Mouse (Mus musculus) retina, adult 2 months (tissue): Measurements from ENCODE around the gene Efna1.

Source experiments
- DNase-seq: peaks from one replicate; pipeline ENCODE4 v3.0.0-alpha.2; 2012; ENCODE audit warnings: low read depth, low spot score

Gene Efna1

DNA sequence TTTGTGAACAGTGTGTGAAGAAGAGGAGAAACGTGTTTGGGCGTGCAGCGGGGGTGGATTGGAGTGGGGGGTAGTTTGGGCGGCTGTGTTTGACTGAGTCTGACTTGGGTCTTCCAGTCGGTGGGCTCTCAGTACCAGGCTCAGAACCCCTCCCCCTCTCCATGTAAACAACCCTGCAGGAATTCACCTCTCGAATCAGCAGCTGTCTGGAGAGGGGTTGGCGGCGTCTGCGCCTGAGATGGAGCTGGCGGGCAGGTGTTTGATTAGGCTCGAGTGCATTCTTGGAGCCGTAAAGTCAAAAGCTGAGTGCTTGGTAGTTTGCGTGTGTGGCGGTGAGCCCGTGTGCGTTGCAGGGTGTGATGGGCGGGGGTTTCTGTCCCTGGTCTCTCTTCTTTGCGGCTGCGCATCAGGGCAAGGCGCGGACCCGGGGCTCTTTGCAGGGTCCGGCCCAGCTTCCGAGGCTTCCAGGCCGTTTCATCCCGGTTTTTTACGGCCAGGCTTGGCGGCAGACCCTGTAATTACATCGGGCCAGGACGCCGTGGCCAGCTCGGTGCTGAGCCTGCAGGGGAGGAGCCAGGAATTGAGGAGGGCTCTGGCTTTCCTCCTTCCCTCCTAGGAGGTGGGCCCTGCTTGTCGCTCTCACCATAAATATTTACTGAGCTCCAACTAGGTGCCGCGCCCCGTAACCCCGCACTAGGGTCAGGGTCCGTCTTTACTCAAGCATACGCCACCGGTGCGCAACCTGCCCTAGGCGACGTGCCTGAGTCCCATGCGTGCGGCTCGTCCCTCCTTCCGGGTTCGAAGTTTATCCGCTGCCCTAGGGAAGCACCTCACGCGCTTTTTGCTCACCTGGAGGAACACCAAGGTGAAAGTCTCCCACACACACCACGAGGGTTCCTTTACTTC lies at the start of gene Efna1:
Efna1 (minus strand) TSS at position 537 of the 906 bp plus-strand sequence.
- no peak for DNase-seq

DNA sequence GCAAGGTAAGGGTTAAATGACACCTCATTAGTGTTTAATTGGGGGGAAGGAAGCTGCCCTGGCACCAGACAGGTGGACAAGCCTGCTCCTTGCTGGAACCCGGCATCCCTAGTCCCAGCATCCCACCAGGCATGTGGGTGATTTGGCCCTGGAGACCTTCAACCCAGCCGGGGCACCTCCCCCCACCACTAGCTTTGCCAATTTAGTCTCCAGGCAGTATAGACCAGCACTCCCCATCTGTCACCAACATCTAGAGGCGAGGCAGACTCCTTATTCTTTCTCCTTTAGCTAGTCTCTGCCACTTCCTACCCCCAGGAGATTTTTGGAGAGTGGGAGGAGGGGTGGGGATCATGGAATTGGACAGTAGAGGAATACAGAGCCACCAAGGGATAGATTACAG lies 49.4 kb upstream of the Efna1 start:
- DNase-seq, result no peak

DNA sequence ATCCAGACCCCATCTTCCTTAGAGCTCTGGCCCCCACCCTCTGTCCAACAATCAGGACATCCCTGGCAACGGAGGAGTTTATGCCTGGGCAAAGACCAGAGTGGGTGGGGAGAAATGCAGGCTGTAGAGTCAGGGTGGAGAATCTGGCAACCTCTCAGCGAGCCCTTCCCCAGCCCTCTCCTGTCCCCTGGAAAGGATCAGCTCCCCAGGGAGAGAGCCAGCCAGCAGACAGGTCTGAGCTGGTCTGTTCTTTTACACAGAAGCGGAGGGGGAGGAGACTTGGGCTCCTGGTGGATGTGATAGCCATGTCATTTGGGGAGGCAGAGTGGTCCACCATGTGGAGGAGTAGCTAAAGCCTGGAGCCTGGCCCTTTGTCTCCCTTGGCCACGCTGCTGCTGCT lies 47.7 kb upstream of the Efna1 start:
- no peak for DNase-seq

DNA sequence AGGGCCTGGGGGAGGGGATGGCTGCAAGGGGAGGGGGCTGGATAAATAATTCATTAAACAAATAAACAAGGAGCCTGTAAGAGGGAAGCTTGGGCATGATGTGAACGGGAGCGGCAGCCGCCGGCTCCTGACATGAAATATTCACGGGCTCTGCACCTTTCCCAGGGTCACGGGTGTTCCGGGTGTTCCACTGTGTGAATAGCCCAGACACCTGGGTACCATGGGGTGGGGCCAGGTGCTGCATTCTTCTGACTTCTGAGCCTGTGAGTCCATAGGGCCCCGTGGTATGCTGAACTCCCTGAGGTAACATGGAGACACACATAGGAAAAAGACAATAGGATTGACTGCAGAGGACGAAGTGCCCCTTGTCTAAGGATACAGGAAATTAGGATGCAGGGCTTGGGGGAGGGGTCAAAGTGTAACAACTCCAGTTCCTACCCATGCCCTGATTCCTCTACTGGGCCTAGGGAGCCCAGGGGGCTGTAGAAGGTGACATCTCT lies 46.5 kb upstream of the Efna1 start:
- no peak for DNase-seq

DNA sequence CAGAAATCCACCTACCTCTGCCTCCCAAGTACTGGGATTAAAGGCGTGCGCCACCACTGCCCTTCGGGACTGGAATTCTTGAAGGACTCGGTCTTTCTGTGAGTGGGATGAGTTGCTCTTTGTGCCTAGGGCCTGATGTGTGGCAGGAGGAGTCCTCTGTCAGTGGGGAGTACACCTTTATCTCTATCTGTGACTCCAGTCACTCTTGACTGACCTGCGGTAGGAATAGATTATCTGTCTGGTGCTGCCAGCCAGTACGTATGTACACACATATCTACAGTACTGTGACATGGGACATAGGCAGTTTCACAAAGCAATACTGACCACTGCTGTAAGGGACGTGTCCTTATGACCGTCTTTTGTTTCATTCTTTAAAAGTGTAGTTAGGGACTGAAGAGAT lies 44.9 kb upstream of the Efna1 start:
- DNase-seq, result no peak

DNA sequence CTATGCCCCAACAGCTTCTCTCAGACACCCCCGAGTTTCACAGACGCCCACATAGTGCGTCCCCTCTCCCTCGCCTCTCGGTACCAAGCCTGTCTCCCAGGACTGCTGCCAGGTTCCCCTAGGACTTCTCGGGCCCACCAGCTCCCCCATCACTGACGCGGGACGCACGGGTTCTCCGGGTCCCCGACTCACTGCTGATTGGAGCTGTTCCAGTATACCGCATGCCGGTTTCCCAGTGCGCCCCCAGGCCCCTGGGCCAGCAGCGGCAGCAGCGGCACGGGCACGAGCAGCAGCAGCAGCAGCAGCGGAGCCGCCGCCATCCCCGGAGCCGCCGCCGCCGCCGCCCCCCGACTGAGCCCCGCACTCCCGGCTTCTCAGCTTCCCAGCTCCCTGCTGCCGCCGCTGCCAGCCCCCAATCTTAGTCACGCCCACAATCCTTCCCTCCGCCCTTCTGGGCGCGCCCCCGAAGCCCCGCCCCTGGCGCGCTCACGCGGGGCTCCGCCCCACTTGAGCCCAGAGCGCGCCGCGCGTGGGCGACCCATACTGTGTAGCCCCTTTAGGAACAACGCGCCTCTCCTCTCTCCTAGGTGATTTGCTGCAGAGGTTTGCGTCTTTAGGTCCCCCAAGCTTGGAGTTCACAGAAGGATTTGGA lies 41.7 kb upstream of the Efna1 start, which contains the start of gene Efna3:
Efna3 (minus strand) TSS at position 452 of the 652 bp plus-strand sequence.
- peak; percentile 32 for DNase-seq

DNA sequence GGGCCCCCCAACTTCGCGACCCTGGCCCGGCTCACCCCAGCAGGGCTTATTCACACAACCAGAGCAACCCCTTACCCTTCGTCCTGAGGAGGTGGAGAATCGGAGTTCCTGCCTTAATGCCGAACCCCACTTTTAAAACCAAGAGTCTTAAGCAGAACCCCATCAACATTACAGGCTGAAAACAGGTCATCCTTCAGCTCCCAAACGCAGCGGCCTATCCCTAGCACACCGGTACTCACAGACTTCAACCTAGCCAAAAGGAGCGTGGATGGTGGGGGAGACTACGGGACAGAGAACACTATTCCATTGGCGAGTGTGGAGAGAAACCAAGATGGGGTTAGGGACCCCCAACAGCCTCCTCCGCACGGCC lies 41.2 kb upstream of the Efna1 start:
- no peak for DNase-seq

DNA sequence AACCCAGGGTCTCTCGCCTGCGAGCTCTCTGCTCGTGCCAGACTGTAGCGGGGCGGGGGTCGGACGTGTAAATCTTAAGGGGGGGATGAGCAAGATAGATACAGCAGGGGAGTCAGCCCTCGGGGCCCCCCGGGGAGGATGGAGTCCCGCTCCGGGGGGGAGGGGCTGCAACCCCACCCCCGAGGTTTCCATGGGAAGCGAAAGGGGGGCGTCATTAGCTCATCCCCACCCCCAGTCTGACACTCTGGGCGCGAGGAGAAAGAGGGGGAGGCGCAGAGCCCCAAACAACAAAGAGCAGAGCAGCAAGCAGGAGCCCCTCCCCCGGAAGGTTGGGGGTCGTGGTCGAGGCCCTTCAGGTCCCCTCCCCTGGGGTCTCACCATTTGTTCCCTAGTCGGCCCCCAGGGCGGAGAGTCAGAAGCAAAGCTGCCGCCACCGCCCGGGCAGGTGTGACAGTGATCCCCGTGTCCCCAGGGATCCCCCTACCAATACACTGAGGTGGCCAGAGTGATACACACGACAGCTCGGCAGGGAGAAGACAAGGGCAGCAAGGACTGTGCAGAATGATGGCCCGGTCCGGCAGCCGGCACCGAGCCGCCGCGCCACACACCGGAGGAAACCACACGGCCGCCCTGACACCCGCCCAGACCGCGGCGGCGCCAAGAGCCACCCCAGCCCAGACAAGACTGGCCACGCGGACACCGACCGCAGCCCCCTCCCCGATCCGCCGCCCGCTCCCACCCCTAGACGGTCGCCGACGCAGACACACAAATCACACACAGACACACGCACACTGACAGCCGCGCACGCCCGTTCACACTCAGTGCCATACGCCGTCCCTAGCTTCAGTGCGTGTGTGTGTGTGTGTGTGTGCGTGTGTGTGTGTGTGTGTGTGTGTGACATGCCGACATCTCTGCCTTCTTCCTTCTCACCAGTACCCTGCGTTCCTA lies 40.5 kb upstream of the Efna1 start:
- no peak for DNase-seq

DNA sequence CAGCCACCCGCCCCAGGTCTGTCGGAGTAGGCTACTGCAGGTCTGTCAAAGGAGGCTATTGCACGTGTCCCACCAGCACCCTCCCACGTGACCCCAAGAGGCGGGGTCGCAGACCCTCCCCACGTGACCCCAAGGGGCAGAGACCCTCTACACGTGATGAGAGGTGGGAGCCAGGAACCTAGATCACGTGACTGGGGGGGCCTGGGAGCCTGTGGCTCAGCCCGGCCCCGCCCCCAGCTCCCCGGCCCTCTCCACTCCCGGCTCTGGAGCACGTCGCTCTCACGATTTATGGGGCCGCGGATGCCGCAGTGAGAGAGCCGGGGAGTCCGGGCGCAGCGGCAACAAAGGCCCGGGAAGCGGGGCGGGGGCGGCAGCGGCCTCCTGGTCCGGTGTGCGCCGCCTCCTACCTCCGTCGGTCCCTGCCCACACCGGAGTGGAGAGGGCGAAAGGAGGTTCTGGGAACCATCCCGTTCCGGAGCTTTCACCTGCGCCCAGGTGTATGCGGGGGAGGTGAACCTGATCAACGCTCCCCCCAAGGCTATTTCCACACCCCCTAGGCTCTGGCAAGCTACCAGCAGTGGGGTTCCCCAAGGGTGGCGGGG lies 39.7 kb upstream of the Efna1 start:
- DNase-seq, result no peak

DNA sequence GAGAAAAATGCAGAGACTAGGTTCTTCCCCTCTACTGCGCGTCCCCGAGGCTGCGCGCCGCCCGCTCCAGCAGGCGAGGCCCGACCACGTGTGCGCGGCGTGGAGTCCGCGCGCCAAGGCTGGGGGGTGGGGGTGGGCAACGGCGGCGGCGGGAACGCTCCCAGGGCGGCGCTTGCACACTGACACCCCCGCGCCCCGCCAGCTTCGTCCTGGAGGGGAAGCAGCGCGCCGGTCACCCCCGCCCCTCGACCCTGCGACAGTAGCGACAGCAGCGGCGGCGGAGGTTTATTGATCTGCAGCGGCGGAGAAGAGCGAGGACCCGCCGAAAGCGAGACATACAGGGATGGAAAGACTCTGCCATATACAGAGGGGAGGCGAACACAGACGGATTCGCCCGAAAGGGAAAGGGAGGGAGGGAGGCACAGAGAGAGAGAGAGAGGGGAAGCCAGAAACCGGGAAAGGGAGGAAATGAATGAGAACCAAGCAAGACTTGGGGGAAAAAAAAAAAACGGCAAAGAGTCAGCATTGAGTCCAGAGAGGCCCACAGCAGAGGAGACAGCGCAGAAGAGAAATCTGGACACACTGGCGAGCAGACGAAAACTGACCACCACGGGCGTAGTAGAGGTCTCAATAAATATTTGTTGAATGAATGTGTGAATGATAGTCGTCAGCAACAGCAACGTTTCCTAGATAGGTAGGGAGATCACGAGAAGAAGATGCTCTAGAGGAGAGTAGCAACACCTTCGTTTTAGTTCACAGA lies 38.8 kb upstream of the Efna1 start:
- DNase-seq, result no peak

DNA sequence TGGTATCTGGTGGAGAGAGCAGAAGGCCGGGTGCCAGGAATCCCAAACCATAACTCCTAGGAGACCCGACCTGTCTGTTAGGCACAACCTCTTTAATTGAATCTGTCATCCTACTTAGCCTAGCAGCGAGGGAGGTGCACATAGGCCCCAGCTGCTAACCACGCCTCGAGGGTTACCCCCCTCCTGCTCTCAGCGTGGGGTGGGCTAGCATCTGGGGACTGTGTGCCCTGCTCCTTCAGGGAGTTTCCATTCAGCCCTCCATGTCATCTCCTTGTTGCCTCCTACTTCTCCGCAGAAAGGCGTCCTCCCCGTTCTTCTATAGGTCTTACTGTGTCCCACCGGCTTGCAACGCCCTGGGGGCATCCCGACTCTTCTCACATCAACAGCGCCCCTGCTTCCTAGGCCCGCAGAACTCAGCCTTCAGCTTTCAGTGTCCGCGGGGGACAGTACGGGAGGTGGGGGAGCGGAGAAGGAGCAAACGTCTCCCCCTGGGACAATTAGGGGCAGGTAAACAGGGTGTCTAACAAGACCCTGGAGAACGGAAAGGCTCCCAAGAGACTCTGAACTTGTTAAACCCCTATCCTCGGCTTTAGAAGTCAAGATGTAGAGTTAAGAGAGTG lies 38.1 kb upstream of the Efna1 start:
- no peak for DNase-seq

DNA sequence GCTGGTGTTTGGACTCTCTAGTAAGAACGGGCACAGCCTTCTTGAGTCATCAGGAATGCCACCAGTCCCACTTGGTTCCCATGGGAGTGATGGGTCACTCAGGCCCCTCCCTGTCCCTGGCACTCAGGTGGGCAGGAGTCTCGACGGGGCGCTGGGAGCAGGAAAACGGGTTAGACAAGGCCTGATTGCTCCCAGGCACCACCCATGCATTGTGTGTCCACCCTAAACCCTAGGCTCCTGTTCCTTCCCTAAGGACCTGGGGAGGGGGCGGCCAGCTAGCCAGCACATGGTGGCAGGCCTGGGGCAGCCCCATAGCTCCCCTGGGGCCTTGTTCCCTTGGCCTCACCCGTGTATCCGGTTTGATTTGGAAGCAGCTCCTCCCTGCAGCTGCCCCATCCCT lies 37.4 kb upstream of the Efna1 start:
- DNase-seq, result no peak

DNA sequence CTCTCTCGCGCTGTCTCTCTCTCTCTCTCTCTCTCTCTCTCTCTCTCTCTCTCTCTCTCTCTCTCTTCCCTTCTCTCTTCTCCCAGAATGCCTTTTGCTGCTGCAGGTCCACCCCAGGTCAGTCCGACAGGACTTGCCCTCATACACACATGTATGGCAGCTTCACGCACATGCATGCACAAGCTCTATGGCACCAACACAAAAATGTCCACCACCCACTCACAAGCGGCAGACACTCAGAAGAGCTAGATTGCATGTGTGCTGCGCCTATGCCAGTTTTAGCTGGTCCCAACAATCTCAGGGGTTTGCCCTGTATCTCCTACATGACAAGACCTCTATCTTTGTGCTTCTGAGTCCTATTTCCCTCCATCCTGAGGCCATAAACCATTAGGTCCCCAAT lies 36.3 kb upstream of the Efna1 start:
- no peak for DNase-seq

DNA sequence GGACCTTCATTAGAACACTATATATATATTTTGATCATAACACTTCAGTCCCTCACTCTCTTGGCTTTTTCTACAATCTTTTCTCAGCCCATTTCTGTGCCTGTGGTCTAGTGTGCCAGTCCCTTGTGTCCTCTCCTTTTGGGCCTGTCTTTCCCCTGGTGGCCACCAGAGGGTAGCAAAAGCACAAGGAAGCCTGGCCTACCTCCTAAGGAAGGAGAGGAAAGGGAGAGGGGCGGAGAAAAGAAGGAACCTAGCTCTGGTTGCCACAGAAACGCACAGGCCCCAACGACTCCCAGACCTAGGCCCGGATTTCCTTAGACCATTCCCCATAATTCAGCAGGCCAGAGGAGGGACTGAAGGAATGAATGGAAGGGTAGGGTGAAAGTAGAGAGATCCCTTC lies 35.9 kb upstream of the Efna1 start:
- peak; percentile 61 for DNase-seq

DNA sequence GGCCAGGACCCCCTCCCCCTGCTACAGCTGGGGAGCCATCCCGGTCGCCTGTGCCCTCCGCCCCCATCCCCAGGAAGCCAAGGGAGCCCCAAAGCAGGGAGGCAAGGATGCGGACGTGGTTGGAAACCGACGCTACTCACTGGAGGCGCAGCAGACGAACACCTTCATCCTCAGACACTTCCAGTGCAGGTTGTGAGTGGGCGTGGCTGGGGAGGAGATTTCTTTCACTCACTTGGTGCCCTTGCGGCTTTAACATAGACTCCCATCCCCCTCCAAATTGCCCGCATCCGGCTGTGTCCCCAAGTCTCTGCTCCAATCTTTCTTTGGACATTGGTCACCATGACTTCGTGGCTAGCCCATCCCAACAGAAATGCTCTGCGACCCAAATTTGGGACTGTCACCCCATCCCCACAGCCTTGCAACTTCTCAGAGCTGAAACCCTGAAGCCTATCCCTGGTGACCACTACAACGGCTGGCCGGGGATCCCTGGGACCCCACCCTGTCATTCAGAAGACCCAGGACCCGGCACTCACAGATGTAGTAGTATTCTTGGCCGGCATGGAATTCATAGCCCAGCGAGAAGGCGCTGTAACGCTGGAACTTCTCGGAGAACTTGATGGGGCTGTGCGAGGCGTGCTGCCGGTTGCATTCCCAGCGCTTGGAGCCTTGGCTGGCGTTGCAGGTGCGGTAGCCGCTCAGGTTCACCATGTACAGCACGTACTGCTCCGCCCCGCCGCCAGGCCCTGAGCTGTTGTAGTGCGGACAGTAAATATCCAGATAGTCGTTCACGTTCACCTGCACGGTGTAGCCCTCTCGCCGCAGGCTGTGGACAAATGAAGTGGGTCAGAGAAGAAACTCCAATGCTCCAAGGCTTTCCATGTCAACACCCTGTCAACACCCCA lies 35.2 kb upstream of the Efna1 start:
- DNase-seq, result no peak

DNA sequence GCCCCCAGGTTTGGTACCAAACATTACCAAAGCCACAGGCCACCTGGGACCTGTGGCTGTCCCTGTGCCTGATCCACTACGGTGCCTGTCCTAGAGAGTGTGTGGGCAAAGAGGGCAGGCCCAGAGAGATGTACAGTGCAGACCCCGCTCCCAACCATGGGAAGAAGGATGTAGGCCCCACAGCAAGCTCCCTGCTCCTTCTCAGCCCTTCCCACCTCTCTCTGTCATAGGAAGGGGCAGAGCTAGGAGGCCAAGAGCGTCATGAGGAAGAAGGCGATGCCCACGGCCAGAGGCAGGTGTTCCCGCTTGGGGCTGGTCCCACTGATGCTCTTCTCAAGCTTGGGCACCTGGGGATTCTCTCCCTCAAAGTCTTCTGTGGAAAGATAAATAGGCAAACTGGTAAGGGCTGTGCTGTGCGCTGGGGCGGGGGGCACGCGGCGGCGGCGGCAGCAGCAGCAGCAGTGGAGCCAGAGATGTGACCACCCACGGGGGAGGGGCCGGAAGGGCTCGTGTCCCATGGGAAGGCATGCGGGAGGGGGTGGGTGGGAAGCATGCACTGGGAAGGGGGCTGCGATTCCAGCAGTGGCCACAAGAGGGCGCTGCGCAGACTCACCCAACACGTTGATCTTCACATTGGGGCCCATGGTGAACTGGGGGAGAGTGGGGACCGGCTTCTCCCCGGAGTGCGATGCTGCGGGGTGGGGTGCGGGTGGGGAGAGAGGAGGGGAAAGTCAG lies 34.4 kb upstream of the Efna1 start:
- DNase-seq, result peak; percentile 44

DNA sequence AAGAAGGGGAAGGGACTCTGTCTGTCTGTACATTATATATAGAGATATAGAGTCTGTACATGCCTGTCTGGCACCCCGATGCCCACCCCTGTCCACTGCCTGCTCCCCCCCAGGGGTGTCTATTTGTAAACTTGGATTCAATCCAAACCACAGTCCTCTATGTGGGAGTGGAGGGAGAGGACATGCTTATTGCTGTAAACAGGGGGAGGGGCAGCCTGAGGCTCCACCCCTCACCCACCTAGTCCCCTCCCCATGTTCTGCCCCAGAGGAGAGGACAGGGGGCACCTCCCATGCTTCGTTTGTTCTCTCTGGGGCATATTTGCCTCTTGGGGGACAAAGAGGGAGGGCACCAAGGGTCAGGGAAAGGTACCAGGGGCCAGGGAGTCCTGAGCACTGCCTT lies 33.8 kb upstream of the Efna1 start:
- DNase-seq, result no peak

DNA sequence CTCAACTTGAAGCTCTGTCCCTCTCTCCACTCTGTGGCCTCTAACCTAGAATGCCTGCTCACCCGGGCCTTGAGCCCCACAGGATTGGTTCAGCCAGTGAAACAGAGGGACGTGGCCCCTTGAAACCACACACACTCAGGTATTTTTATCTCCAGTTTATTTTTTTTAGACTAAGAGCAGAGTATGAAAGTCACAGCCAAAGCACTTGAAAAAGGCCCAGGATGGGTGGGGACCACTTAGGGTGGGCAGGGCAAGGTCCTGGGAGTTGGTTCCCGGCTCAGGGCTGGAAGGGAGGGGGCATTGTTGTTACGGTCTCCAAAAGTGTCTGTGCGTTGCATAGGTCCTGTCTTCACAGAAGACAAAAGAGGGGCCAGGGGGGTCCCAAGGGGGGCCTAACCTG lies 33.4 kb upstream of the Efna1 start:
- no peak for DNase-seq
